Mouse (Mus musculus): ENCODE measurements around the gene Rpp25.

GRCm38 (mm10) chr9:57503622-57504380 lies at the start of gene Rpp25:
- no peak for TF ChIP-seq ZC3H11A (IDR thresholded peaks at IDR 0.05; ENCODE audit: borderline replicate concordance, low read depth, low read length)
- TF ChIP-seq HCFC1 (IDR thresholded peaks at IDR 0.05; ENCODE audit: borderline replicate concordance, insufficient read depth, low read length) = 0 out of 2 replicates have a peak, but pooled peaks have one; percentile 32
- TF ChIP-seq CHD2 (IDR thresholded peaks at IDR 0.05; ENCODE audit: low read depth, low read length) = no peak
